Mouse (Mus musculus): Measurements from ENCODE around the gene Actr1b. TPM values are rescaled to one million over a fixed set of nuclear protein-coding genes. Genes with fewer than 3 reads are reported as not detected.

Gene Actr1b
- total and polyA plus RNA-seq, 3 experiments = 132 to 156 (median 140) TPM

DNA sequence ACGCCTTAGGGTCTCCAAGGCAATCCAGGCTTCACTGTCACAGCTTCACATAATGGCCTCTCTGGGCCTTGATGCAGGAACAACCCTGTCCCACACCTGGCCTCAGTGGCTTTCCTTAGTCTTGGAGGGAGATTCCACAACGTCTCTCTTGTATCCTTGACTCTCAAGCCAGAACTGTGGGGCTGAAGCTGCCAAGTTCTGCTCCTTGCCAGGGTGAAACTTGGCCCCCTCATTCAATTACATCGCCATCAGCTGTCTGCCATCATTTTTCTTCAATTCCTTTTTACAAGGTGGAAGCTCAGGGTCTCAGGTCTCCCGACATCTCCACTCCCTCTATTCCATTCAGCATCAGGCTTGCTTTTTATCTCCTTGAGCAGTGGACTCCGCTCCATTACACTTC is 59.2 kb downstream of the Actr1b start:
- DNase-seq = no peak

Small RNA genes lying within 50 kb of the gene (microRNA-seq; reads per million reads assigned to microRNA genes)
- gene Gm24133 = 0 reads per million in 2 experiments

Other genes with a start within 250 kb of the Actr1b start
- 1 to 10 TPM; 4.6 to 5.3 TPM for gene Cnnm4, start 242.8 kb downstream of the Actr1b start, total RNA-seq (2021)
- gene Cnnm4, start 242.8 kb downstream of the Actr1b start, polyA plus RNA-seq (2012; rRNA removed) = 2.6 and 3.3 TPM in 2 replicates
- gene Cnnm3, start 202.6 kb downstream of the Actr1b start, total RNA-seq (2021) = 10 to 100 TPM; 25.9 to 32.0 TPM
- 53.9 and 70.6 TPM in 2 replicates for gene Cnnm3, start 202.6 kb downstream of the Actr1b start, polyA plus RNA-seq (2012; rRNA removed)
- 10 to 100 TPM in 1 of 2 experiments, 1 to 10 TPM in 1; 6.9 to 11.2 TPM for gene Ankrd23, start 177.5 kb downstream of the Actr1b start, total RNA-seq (2021)
- gene Ankrd23, start 177.5 kb downstream of the Actr1b start, polyA plus RNA-seq (2012; rRNA removed) = 16.5 and 19.9 TPM in 2 replicates
- gene Gm42417, start 175.0 kb downstream of the Actr1b start, total RNA-seq (2021) = not detected
- gene Gm42417, start 175.0 kb downstream of the Actr1b start, polyA plus RNA-seq (2012; rRNA removed) = not detected in 2 replicates
- gene Ankrd39, start 167.0 kb downstream of the Actr1b start, total RNA-seq (2021) = 10 to 100 TPM; 11.1 to 14.5 TPM
- gene Ankrd39, start 167.0 kb downstream of the Actr1b start, polyA plus RNA-seq (2012; rRNA removed) = 24.4 and 41.9 TPM in 2 replicates
- gene Sema4c, start 156.1 kb downstream of the Actr1b start, total RNA-seq (2021) = 10 to 100 TPM; 13.0 to 25.3 TPM
- gene Sema4c, start 156.1 kb downstream of the Actr1b start, polyA plus RNA-seq (2012; rRNA removed) = 22.5 and 24.0 TPM in 2 replicates
- gene Fam178b, start 31.2 kb downstream of the Actr1b start, total RNA-seq (2021) = under 1 TPM; 0.14 to 0.79 TPM
- gene Fam178b, start 31.2 kb downstream of the Actr1b start, polyA plus RNA-seq (2012; rRNA removed) = 0.52 and 1.2 TPM in 2 replicates
- 1,000 to 10,000 TPM in 1 of 2 experiments, 100 to 1,000 TPM in 1; 981 to 1,022 TPM for gene Cox5b, start 23.0 kb downstream of the Actr1b start, total RNA-seq (2021)
- 749 and 851 TPM in 2 replicates for gene Cox5b, start 23.0 kb downstream of the Actr1b start, polyA plus RNA-seq (2012; rRNA removed)
- gene 4933424G06Rik, start 4.3 kb downstream of the Actr1b start, total RNA-seq (2021) = not detected
- not detected in 2 replicates for gene 4933424G06Rik, start 4.3 kb downstream of the Actr1b start, polyA plus RNA-seq (2012; rRNA removed)
- gene Zap70, start 47.4 kb upstream of the Actr1b start, total RNA-seq (2021) = under 1 TPM; 0.29 to 0.90 TPM
- gene Zap70, start 47.4 kb upstream of the Actr1b start, polyA plus RNA-seq (2012; rRNA removed) = 2.1 and 3.3 TPM in 2 replicates
- gene Tmem131, start 229.2 kb upstream of the Actr1b start, total RNA-seq (2021) = 10 to 100 TPM; 38.8 to 51.0 TPM
- gene Tmem131, start 229.2 kb upstream of the Actr1b start, polyA plus RNA-seq (2012; rRNA removed) = 15.8 and 17.8 TPM in 2 replicates

All from adrenal gland, adult 2 months (tissue).